Mouse (Mus musculus): Measurements from ENCODE around the gene Il11ra1.
"Not testable (repeated sequence)": the region's sequence is repeated elsewhere in the genome, so short reads cannot be mapped to it uniquely, and the experiment has no call there.

Gene Il11ra1

DNA sequence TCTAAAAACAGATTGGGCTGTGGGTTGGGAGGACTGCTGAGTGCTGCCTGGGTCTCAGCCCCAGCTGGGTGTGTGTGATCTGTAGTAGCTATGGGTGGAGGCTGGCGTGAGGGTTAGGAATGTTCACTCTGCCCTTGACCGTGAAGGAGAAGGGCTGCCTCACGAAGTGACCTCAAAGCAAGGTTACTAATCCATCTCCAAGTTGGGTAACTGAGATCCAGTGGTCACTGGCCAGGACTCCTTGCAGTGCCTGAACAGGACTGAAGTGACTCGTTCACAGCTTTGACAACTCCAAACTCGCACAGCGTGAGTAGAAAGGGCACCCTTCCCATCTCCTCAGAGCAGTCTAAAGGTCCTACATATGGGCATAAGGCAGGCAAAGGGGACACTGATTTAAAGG, 20.9 kb upstream of the Il11ra1 start:
- in situ Hi-C loops (cut with MboI, MseI): loop anchor here (10.0 kb wide), 2 partner anchors 496 to 996 kb away; no protein-coding TSS in a partner anchor

DNA sequence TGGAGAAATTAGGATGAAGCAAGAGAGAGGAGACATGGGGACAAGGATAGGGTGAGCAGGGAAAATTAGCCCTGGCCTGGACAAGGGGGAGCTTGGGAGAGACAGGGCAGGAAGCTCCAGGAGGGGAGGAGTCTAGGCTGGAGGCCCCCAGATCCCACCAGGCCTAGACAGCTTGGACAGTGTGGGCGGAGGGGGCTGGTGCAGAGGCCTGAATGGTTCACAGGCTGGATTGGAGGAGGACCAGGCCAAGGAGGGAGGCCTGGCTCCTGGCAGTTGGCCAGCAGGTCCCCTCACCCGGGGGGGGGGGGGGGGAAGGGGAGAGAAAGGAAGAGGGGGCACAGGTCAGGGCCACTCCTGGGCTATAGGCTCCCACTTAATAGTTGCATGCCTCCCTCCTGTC, 20.5 kb upstream of the Il11ra1 start:
- in situ Hi-C loops (cut with MboI, MseI): loop anchor here (10.0 kb wide), 2 partner anchors 496 to 996 kb away; no protein-coding TSS in a partner anchor

DNA sequence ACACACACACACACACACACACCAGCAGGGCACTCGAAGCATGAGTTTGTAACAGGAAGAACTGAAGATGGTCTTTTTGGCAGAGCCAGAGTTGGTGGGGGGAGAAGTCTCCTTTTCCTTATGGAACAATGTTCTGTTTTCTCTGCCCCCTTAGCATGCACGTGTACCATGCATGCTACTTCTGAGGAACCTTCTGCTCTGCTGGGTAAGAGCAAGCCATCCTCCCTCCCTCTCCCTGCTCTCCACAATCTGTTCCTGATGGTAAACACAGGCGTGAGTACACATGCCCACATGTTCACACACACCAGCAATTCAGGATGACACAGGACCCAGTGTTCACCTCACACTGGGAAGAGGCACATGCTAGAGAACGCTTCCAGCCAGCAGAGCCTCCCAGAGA, 18.6 kb upstream of the Il11ra1 start:
- in situ Hi-C loops (cut with MboI, MseI): no loop called here

DNA sequence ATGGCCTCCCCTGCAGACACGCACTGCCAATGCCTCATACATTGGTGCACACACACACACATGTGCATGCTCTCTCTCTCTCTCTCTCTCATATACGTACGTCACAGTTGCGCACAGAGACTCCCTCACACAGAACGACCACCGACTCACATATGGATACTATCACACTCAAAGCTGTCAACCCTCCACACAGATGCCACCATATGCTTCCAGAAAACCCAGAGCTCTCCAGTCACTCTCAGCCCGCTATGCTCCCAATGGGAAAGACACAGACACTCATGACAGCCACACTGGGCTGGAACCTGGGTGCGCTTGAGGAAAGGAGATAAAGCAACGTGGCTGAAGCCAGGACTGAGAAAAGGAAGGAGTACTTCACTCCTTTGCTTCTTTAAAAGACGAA, 17.8 kb upstream of the Il11ra1 start:
- in situ Hi-C loops (cut with MboI, MseI): no loop called here

DNA sequence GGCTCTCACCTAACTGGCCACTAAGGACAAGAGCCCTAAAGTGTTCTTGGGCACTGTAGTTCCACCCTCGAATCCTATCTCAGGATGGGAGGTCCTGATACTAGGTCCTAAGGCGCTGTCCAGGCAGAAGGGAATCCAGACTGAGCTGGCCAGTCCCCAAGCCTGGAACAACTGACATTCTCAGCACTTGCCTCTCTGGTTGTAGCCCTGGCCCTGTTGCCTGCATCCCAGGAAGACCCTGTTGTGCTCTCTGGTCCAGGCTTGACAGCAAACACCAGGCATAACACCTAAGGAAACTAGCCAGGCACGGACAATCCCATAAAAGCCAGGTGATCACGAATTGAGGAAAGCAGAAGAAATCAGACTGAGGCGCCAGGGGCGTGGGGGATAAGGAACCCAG, 17.0 kb upstream of the Il11ra1 start:
- in situ Hi-C loops (cut with MboI, MseI): no loop called here

DNA sequence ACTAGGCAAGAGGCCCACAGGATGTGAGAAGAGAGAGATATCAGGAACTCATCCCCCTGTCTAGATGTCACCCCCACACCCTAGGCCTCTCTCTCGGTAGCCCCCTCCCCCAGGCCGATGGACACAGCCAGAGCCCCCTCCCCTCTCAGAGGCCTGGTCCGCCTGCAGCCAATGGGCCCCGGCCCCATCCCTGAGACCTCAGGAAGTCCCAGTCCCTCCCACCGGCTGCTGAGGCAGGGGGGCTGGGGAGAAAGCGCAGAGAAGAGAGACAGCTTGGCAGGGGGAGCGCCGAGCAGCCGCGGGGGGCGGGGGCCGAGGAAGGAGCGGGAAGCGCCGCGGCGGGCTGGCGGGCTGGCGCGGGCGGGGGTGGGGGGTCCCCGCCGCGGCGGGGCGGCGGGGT, 16.5 kb upstream of the Il11ra1 start:
- in situ Hi-C loops (cut with MboI, MseI): not testable (repeated sequence)

DNA sequence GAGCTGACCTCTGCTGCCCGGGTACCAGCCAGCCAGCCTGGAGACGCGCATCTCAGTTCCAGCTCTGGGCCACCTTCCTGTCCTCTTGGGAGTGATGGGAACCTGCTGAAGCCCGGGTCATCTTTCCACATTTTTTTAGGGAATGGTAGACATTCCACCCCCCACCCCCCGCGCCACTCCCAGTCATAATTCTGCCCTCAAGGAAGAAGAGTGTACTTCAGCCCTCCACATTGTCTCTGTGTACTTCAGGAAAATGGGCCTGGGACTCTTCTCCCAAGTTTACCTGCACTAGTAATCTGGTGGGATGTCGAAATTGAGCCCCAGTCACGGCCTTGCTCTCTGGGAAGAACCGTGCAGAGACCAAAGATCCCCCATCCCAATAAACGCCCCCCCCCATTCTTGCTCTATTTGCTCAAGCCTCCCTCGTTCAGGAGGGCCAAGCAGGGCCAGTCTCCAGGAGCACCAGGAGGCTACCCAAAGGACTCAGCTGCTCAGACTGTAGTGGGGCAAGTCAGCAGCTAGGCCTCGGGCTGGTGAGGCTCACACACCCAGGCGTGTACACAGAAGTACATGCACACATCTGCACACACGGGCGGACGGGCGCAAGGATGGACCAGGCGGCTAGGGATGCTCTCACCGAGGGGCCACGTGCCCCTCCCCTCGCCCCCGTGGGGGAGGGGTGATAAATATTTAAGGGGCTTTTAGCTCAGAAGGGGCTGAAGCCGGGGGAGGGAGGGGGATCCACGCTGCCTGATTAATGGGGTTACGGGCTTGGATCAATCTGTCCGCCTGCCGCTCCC, 15.5 kb upstream of the Il11ra1 start:
- in situ Hi-C loops (cut with MboI, MseI): not testable (repeated sequence)

DNA sequence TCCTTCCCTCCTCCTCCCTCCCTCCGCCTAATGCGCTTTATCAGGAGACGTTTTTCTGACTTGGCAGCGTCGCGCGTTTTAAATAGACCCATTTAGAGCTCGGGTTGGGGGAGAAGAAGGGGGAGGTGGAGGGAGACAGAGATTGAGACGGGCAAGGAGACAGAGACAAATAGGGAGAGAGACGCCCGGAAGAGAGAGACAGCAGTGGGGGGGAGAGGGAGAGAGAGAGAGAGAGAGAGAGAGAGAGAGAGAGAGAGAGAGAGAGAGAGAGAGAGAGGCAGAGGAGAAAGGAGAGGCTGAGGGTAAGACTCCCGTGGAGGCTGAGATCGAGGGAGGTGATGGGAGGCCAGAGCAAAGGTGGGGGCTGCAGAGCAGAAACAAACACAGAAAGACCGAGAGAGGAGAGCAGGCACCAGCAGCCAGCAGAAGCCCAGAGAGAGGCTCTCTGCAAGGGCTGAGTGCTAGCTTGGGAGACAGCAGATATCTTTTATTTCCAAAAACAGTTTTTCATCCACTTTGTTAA, 14.8 kb upstream of the Il11ra1 start:
- in situ Hi-C loops (cut with MboI, MseI): not testable (repeated sequence)

DNA sequence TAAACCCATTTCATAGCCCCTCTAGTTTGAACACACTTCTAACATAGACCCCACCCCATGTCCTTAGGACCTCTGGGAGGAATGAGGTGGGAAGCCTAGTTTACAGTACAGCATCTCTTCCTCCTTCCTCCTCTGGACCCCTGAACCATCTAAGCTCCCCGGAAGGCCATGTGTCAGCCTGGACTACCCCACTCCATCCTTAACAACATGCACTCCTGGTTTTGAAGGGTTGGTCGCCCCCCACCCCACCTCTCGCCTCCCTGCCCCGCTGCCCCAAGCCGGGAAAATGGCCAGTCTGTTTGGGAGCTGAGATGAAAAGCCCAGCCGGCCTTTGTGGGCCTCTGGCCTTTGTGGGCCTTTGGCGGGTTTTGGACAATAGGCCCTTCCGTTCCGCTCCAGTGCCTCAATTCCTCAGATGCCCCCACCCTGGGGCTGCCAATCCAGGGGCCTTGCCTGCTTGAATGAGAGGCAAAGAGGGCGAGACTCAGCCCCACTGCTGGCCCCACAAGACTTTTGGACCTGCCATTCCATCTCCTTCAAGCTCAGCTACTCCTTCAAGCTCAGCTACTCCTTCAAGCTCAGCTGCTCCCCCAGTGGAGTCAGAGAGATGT, 13.8 kb upstream of the Il11ra1 start:
- in situ Hi-C loops (cut with MboI, MseI): not testable (repeated sequence)

DNA sequence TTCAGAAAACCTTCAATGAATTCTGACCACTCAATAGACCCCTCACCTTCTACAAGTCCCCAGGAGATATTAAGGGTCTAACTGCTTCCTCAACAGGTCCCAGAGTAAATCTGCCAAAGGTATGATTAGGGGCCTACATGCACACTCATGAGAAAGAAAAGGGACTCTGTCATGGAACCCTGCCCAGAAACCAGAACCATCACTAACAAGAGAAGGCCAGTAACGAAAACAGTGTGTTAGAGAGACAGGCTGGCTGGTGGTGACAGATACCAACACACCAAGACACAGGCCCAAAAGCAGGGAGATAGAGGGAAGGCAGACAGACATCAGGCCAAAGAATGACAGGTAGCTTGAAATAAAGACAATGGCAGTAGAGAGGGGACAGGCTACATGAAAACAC, 11.2 kb upstream of the Il11ra1 start:
- in situ Hi-C loops (cut with MboI, MseI): not testable (repeated sequence)

DNA sequence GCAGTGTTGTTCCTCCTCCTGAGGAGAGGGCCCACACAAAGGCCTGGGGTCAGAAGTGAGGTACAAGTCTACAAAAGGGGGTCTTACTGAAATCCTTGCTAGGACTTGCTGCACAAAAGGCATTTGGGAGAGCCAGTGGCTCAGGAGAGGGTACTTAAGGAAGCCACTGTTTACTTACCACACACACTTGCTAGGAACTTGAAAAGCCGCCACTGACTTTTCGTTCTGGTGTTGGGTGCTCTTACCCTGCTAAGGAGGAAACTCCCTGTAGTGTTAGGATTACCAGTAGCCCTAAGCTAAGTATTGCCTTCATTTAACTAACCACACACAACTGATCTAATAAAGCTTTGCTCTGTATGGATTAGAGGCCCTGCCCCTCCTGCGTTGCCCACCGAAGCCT, 9.8 kb upstream of the Il11ra1 start:
- in situ Hi-C loops (cut with MboI, MseI): loop anchor here in 1 of 2 experiments (5.0 kb wide), 1 partner anchor 982 kb away; no protein-coding TSS in a partner anchor

DNA sequence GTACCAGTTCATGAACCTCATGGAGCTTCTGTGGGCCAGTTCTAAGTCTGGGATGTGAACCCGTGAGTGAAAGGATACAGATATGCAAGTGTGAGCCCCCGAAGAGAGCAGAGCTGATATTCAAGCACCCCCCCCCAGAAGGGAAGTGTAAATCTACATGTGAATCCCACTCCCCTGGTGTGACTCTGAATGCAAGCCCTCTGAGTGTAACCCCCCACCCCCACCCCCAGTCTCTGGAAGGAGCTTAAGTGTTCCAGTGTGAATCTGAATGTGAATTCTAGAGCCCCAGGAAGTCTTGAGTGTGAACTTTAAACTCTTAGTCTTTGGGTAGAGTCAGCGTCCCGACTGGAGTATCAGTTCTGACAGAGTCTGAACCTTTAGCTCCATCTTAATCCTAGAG, 6.3 kb upstream of the Il11ra1 start:
- in situ Hi-C loops (cut with MboI, MseI): loop anchor here in 1 of 2 experiments (5.0 kb wide), 1 partner anchor 979 kb away; no protein-coding TSS in a partner anchor

DNA sequence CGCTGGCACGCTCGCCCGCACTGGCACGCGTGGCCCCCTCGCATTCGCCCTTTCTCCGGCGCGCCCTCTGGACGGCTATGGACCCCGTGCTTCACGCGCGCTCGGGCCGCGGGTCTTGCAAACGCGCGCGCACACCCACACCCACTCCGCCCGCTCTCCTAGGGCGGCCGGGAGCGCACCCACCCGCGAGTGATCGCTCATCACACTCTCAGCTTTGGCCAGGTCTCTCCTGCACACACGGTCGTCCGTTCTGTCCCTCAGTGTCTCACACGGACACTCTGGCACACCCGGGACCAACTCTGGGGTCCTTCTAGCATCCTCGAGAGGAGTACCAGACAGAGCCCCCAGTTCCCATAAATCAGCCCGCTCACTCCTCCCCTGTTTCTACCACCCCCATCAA, 4.0 kb upstream of the Il11ra1 start:
- in situ Hi-C loops (cut with MboI, MseI): loop anchor here in 1 of 2 experiments (5.0 kb wide), 2 partner anchors 477 to 972 kb away; no protein-coding TSS in a partner anchor

DNA sequence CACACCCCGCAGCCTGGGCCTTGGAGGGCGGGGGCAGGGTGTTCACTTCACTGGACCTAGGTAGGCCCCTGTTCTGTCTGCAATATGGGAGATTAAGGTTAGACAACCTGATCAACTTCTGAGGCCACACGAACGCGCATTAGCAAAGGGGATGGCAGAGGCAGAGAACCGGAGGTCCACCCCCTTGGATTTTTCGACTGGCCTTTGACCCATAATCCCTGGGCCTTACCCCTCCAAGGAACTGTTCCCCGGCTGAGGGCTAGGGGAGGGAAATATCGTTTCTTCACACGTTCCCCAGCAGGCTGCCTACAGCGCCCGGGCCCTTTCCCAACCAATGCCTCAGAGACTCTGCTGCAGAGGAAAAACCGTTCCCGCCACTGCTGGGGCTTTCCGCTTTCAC, 3.3 kb upstream of the Il11ra1 start:
- in situ Hi-C loops (cut with MboI, MseI): loop anchor here in 1 of 2 experiments (5.0 kb wide), 2 partner anchors 476 to 971 kb away; no protein-coding TSS in a partner anchor

DNA sequence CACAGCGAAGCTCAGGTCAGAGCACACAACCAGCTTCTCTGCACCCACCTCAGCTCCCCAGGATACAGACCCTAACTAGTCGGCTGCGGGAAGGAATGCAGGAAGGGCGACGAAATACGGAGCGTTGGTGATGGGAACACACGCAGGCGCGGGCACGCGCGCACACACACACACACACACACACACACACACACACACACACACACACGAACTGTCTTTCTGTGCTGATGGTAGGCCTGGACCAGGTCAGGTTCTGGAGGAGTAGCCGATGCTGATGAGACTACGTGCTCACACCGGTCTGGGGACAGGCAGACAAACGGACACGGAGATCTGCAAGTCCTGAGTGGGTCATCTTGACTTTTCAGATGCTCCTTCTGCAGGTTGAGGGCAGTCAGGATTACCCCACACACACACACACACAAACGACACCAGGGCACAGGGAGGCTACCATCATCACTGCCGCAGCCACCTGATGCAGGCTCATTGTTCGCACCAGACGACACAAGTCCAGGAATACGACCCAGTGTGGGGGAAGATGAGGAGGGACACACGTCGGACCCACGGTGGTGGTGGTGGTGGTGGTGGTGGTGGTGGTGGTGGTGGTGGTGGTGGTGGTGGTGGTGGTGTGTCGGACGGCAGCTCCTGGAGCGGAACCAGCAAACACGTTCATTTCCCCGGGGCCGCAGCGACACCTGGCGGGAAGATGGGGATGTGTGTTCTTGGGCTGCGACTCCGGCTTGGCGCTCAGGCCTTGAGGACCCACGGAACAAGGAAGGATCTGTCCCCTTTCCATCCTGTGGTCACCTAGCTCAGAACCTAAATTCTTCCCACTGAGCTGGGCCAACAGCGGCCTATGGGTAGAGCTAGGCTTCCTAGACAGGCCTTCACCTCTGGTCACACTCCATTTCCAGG, 2.6 kb upstream of the Il11ra1 start, which contains the start of gene Cntfr:
Gene Cntfr (minus strand): TSS at position 160 of the 912 bp plus-strand sequence.
- in situ Hi-C loops (cut with MboI, MseI): loop anchor here in 1 of 2 experiments (5.0 kb wide), 2 partner anchors 475 to 970 kb away; no protein-coding TSS in a partner anchor

DNA sequence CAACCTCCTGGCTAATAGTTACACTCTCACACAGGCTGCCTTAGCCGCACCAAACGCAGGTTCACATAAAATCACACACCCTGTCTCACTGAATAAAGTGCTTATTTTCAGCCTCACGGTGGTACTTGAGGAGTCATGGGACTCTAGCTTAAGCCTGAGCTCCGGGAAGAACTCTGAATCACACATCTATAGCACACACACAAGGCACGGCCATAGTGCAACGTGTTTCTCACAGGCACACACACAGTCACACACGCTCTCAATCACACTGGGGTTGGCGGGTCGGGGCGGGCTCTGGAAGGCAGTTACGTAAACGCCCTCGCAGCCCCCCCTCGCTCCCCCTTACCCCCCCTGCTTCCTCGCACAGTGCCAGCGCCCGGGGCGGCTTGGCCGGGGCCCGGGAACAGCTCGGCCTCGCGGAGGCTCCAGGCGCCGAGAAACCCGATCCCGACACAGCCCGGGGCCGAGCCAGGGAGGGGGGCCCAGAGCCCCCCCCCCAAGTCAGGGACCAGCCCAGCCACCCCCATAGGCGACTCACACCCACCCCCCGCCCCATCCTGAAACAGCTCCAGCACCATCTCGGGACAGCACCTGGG, 1.3 kb upstream of the Il11ra1 start:
- in situ Hi-C loops (cut with MboI, MseI): loop anchor here in 1 of 2 experiments (5.0 kb wide), 2 partner anchors 474 to 969 kb away; no protein-coding TSS in a partner anchor

DNA sequence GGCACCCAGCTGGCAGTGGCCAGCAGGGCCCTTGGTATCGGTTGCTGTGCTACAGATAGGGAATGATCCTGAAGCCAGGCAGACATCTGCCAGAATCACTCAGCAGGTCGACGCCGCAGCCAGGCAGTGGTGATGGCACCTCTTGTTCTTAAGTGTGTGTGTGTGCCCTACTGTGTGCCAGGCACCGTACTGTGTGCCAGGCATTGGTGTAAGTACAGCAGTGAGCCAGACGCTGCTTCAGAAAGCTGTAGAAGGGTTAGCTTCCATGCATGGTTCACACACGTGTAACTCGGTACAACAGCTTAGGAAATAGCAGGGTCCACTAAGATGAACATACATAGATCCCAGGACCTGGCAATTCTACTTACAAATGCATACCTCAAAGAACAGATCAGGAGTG, 435 bp downstream of the Il11ra1 start:
- in situ Hi-C loops (cut with MboI, MseI): loop anchor here (5.0 to 25.0 kb wide), 4 partner anchors 43 to 1737 kb away; partner anchors contain the start of genes Aptx (in 2 of the 2), Dnaja1 (in 2 of the 2), Fam166b (in 1 of the 2) and Smim27 (in 1 of the 2)

DNA sequence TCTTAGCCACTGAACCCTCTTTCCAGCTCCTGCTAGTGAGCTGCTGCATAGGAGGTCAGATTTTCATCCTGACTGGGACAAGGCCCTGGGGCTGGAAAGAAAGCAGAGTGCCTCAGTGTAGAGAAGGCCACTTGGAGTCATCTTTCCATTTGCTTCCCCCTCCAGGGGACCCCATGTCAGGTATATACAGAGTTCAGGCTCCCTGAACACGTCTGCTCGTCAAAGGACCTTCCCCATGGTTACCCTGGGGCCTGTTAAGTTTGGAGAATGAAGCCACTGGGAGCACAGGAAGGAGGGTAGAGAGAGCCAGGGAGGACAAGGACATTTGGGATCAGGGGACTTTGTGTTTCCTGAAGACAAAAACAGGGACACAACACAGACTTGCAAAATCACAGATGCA, 2.4 kb downstream of the Il11ra1 start:
- in situ Hi-C loops (cut with MboI, MseI): loop anchor here (5.0 to 25.0 kb wide), 4 partner anchors 45 to 1735 kb away; partner anchors contain the start of genes Aptx (in 2 of the 2), Dnaja1 (in 2 of the 2), Fam166b (in 1 of the 2) and Smim27 (in 1 of the 2)

DNA sequence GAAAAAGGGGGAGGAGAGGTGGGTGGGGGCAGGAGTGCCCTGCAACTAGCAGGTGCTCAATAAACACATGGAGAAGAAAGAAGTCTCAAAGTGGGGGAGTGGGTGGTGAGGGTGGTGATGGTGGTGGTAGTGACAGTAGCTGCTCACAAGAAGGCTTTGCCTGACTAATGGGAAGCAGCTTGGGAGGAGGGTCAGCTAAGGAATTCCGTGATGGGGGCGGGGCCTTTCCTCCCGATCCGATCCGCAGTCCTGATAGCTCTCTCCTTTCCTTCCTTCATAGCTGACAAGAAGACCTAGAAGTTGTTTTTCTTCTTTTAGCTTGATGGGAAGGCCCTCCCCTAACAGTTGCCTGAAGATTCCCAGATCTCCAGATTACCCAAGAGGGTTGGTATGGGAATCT, 4.9 kb downstream of the Il11ra1 start:
- in situ Hi-C loops (cut with MboI, MseI): loop anchor here (5.0 to 25.0 kb wide), 5 partner anchors 47 to 1733 kb away; partner anchors contain the start of genes Aptx (in 2 of the 2), Dnaja1 (in 2 of the 2), Dnaic1 (in 1 of the 2) and Fam166b (in 1 of the 2)

All from T-helper 17 cell (primary cell).